Mouse (Mus musculus): ENCODE data around the gene Slc6a18. TPM values are rescaled to one million over a fixed set of nuclear protein-coding genes. Genes with fewer than 3 reads are reported as not detected.

Gene Slc6a18
- total RNA-seq, 2 experiments from 2014 or later = not detected

DNA sequence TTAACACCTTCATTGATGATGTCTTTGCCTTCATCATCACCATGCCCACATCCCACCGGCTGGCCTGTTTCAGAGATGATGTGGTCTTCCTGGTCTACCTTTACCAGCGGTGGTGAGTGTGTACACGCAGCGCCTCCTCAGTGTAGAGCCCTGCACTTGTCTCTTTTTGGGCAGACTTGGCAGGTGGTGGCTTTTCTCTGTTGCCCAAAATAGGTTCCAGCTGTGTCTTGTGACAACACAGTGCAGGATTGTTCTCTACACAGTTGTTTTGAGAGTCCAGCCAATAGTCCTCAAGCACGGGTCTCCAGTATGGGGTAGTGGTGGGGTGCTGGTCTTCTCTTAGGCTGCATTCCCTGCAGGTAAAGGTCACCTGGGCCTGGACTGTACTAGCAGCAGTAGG is 59.4 kb downstream of the Slc6a18 start:
- intact Hi-C loops (cut with DNase I) = no loop called here

More for the DNA sequence above, 59.4 kb downstream of the Slc6a18 start:
- DNase-seq = no peak

Other genes starting within 250 kb of the Slc6a18 start
- 100 to 1,000 TPM in 1 of 2 experiments, 10 to 100 TPM in 1; 95.5 to 106 TPM for gene Lpcat1, start 210.8 kb downstream of the Slc6a18 start, total RNA-seq (2021)
- gene Slc6a3, start 141.3 kb downstream of the Slc6a18 start, total RNA-seq (2021) = under 1 TPM; 0.14 to 0.36 TPM
- gene Clptm1l, start 74.0 kb downstream of the Slc6a18 start, total RNA-seq (2021) = 100 to 1,000 TPM; 110 to 118 TPM
- 10 to 100 TPM; 15.7 to 18.5 TPM for gene Tert, start 51.1 kb downstream of the Slc6a18 start, total RNA-seq (2021)
- gene Slc6a19, start 26.8 kb upstream of the Slc6a18 start, total RNA-seq (2021) = not detected
- 10 to 100 TPM; 12.1 to 12.3 TPM for gene Slc12a7, start 55.1 kb upstream of the Slc6a18 start, total RNA-seq (2021)
- 10 to 100 TPM; 21.4 TPM for gene Nkd2, start 169.6 kb upstream of the Slc6a18 start, total RNA-seq (2021)

Data from left cerebral cortex, postnatal 4 days (tissue).